Mouse (Mus musculus): Measurements from ENCODE around the gene Cdk10.

- TF ChIP-seq GATA1 (IDR thresholded peaks at IDR 0.05; ENCODE audit: low read length), result no peak
- no peak for TF ChIP-seq TAL1 (IDR thresholded peaks at IDR 0.05; ENCODE audit: low read length)
These were observed 35.8 kb upstream of the Cdk10 start for GRCm38 (mm10) chr8:123188841-123189240.
